Mouse (Mus musculus): ENCODE results near the gene Gm10553. TPM values are rescaled to one million over a fixed set of nuclear protein-coding genes. Genes with fewer than 3 reads are reported as not detected.

The Gm10553 gene
- polyA plus RNA-seq (2012; rRNA removed) = not detected in 2 replicates

DNA sequence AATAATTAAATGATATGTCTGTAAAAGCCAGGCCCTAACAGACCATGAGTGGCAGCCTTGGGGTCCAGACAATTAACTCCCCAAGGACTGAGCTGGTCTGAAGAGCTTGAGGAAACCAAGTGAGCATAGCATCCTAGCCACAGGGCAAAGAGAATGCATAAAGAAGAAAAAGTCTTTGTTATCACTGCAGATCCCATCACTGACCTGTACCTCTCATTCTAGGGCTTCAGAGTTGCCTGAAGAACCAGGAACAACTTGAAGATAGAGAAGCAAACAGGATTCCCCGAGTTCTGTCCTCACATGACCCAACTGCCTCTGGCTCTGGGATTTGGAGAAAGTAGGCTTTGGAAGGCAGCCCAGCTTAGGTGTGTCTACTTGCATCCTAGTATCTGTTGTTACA lies at the start of gene Gm10553:
Gene Gm10553, plus strand, starts transcription at position 301 of the 400 bp plus-strand sequence.

DNA sequence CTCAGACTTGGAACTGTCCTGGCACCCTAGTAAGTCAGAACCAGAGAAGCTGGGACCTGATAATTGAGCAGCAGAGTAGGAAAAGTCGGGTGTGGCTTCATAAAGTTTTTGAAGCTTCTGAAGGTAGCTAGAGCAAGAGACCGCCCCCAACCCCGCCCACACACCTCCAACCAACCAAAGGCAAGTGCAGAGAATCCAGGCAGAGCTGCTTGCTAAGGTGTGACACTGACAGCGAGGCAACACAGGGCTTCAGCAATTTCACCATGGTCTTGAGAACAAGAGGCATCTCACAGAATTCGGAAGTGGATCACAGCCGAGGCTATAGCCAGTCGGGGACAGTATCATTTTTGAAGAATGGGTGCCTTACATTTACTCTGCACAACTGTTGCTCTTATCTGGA lies 9.8 kb downstream of the Gm10553 start, which contains the start of gene A530032D15Rik:
Gene A530032D15Rik, minus strand, starts transcription at position 101 of the 400 bp plus-strand sequence.

Other genes starting within 250 kb of the Gm10553 start
- 0.01 and 0.04 TPM in 2 replicates for gene Slc16a14, start 165.0 kb upstream of the Gm10553 start, polyA plus RNA-seq (2012; rRNA removed)
- gene A530032D15Rik, start 9.7 kb downstream of the Gm10553 start, polyA plus RNA-seq (2012; rRNA removed) = 0.02 and 0.12 TPM in 2 replicates
- 0.20 and 0.44 TPM in 2 replicates for gene C130026I21Rik, start 170.4 kb downstream of the Gm10553 start, polyA plus RNA-seq (2012; rRNA removed)